Mouse (Mus musculus) neural tube, embryonic 12.5 days (tissue): Measurements from ENCODE around the gene Uaca. TPM values are rescaled to one million over a fixed set of nuclear protein-coding genes. Genes with fewer than 3 reads are reported as not detected.

Experiments
- ATAC-seq: fragments of 200-750 bp; cut with Nextera tagmentation; 2 replicates; pipeline ENCODE4 v1.8.0; 2017; ENCODE audit warnings: low read depth, mild to moderate bottlenecking, moderate TSS enrichment, moderate library complexity; ENCODE audit not compliant: low FRiP score
- H3K27ac ChIP-seq: fragments of 300-500 bp; sonication (generic); 2 replicates; pipeline ENCODE4 v1.5.1; 2016
- H3K27me3 ChIP-seq: fragments of 300-500 bp; sonication (generic); replicated peaks from 2 replicates; pipeline ENCODE4 v1.6.1; 2016; ENCODE audit warnings: mild to moderate bottlenecking
- H3K36me3 ChIP-seq: fragments of 300-500 bp; sonication (generic); 2 replicates; pipeline ENCODE4 v1.6.1; 2016; ENCODE audit warnings: mild to moderate bottlenecking
- H3K4me1 ChIP-seq: fragments of 300-500 bp; sonication (generic); 2 replicates; pipeline ENCODE4 v1.6.1; 2016
- H3K4me2 ChIP-seq: fragments of 300-500 bp; sonication (generic); replicated peaks from 2 replicates; pipeline ENCODE4 v1.6.1; 2016; ENCODE audit warnings: mild to moderate bottlenecking
- H3K4me3 ChIP-seq: fragments of 300-500 bp; sonication (generic); 2 replicates; pipeline ENCODE4 v1.5.1; 2016
- H3K9ac ChIP-seq: fragments of 300-500 bp; sonication (generic); 2 replicates; pipeline ENCODE4 v1.6.1; 2016; ENCODE audit warnings: mild to moderate bottlenecking
- H3K9me3 ChIP-seq: fragments of 300-500 bp; sonication (generic); 2 replicates; pipeline ENCODE4 v1.6.1; 2016; ENCODE audit warnings: mild to moderate bottlenecking
- WGBS: fragments of 180-500 bp; shearing (Covaris S2); methylation state at CpG from one replicate; pipeline ENCODE4 v1.1.7; 2016; 5-methylcytosine and 5-hydroxymethylcytosine counted together
- polyA plus RNA-seq: library from polyadenylated mRNA; unstranded; fragments of >200 nt; fragmentation: Nextera tagmentation; extraction: Ambion mirVana; gene quantifications from 2 replicates; pipeline ENCODE4 v1.2.1, GENCODE M21; 2016

The Uaca gene
- polyA plus RNA-seq, 1 experiment from 2014 or later: 35.2 TPM

GRCm38 (mm10) chr9:60759436-60760007, 34.8 kb upstream of the Uaca start:
- Histone ChIP-seq H3K27ac (no peak overlapping the region), H3K27me3 (no peaks in the 10 kb centered on the region), H3K9me3 (no peaks in the 10 kb centered on the region), H3K36me3 (no peaks in the 10 kb centered on the region), H3K4me1 (0 out of 2 replicates have a peak, but pooled peaks cover 6% of the 10 kb centered on the region), H3K4me2 (no peak overlapping the region), H3K9ac (no peak overlapping the region), H3K4me3 (no peak overlapping the region)
- 70% methylated on average over 10 of the region's 10 CpGs for WGBS
- no peak for ATAC-seq

GRCm38 (mm10) chr9:60765181-60765580, 29.2 kb upstream of the Uaca start:
- Histone ChIP-seq H3K27ac (no peak overlapping the region), H3K9me3 (no peaks in the 10 kb centered on the region), H3K4me1 (no peaks in the 10 kb centered on the region), H3K4me3 (no peak overlapping the region), H3K9ac (no peak overlapping the region), H3K27me3 (no peaks in the 10 kb centered on the region), H3K4me2 (no peak overlapping the region), H3K36me3 (no peaks in the 10 kb centered on the region)
- ATAC-seq: no peak
- 57% methylated on average over 2 of the region's 2 CpGs for WGBS

GRCm38 (mm10) chr9:60768393-60768792, 25.9 kb upstream of the Uaca start:
- 80% methylated on average over 9 of the region's 9 CpGs for WGBS
- Histone ChIP-seq H3K9ac (no peak overlapping the region), H3K4me1 (no peaks in the 10 kb centered on the region), H3K36me3 (no peaks in the 10 kb centered on the region), H3K9me3 (no peaks in the 10 kb centered on the region), H3K4me3 (no peak overlapping the region), H3K27me3 (no peaks in the 10 kb centered on the region), H3K4me2 (no peak overlapping the region), H3K27ac (no peak overlapping the region)
- no peak for ATAC-seq

- no peaks in the 10 kb centered on the region for H3K4me1 ChIP-seq
- no peak overlapping the region for H3K27ac ChIP-seq
- no peak overlapping the region for H3K4me2 ChIP-seq
- no peaks in the 10 kb centered on the region for H3K36me3 ChIP-seq
- H3K9me3 ChIP-seq: no peaks in the 10 kb centered on the region
- H3K4me3 ChIP-seq: no peak overlapping the region
- H3K27me3 ChIP-seq: no peaks in the 10 kb centered on the region
- H3K9ac ChIP-seq: no peak overlapping the region
- ATAC-seq: no peak
- 87% methylated on average over 6 of the region's 6 CpGs for WGBS
Measured at GRCm38 (mm10) chr9:60769711-60770111, 24.6 kb upstream of the Uaca start.

GRCm38 (mm10) chr9:60773713-60774112, 20.6 kb upstream of the Uaca start:
- Histone ChIP-seq H3K9ac (no peak overlapping the region), H3K9me3 (no peaks in the 10 kb centered on the region), H3K27me3 (no peaks in the 10 kb centered on the region), H3K36me3 (no peaks in the 10 kb centered on the region), H3K27ac (no peak overlapping the region), H3K4me1 (no peaks in the 10 kb centered on the region), H3K4me2 (no peak overlapping the region), H3K4me3 (no peak overlapping the region)
- WGBS: 88% methylated on average over 2 of the region's 2 CpGs
- no peak for ATAC-seq

GRCm38 (mm10) chr9:60776899-60777298, 17.4 kb upstream of the Uaca start:
- Histone ChIP-seq H3K4me1 (no peaks in the 10 kb centered on the region), H3K27ac (no peak overlapping the region), H3K9me3 (no peaks in the 10 kb centered on the region), H3K4me2 (no peak overlapping the region), H3K9ac (no peak overlapping the region), H3K36me3 (no peaks in the 10 kb centered on the region), H3K27me3 (no peaks in the 10 kb centered on the region), H3K4me3 (no peak overlapping the region)
- WGBS: 83% methylated on average over 9 of the region's 9 CpGs
- ATAC-seq: no peak

- Histone ChIP-seq H3K4me1 (no peaks in the 10 kb centered on the region), H3K9ac (no peak overlapping the region), H3K36me3 (no peaks in the 10 kb centered on the region), H3K4me3 (no peak overlapping the region), H3K27me3 (no peaks in the 10 kb centered on the region), H3K27ac (no peak overlapping the region), H3K9me3 (no peaks in the 10 kb centered on the region), H3K4me2 (no peak overlapping the region)
- no peak for ATAC-seq
- WGBS: 85% methylated on average over 9 of the region's 9 CpGs
Measured at GRCm38 (mm10) chr9:60782057-60782789, 12.1 kb upstream of the Uaca start.

- Histone ChIP-seq H3K9ac (no peak overlapping the region), H3K4me2 (no peak overlapping the region), H3K36me3 (no peaks in the 10 kb centered on the region), H3K4me1 (no peaks in the 10 kb centered on the region), H3K27ac (no peak overlapping the region), H3K4me3 (no peak overlapping the region), H3K9me3 (no peaks in the 10 kb centered on the region), H3K27me3 (no peaks in the 10 kb centered on the region)
- ATAC-seq: no peak
- WGBS: 78% methylated on average over 4 of the region's 4 CpGs
Measured at GRCm38 (mm10) chr9:60785069-60785468, 9.3 kb upstream of the Uaca start.

- Histone ChIP-seq H3K27ac (no peak overlapping the region), H3K9ac (no peak overlapping the region), H3K36me3 (no peaks in the 10 kb centered on the region), H3K9me3 (no peaks in the 10 kb centered on the region), H3K4me1 (no peaks in the 10 kb centered on the region), H3K4me2 (no peak overlapping the region), H3K4me3 (no peak overlapping the region), H3K27me3 (no peaks in the 10 kb centered on the region)
- no peak for ATAC-seq
- WGBS: 18% methylated on average over 2 of the region's 2 CpGs
Measured at GRCm38 (mm10) chr9:60787517-60788110, 6.7 kb upstream of the Uaca start.

GRCm38 (mm10) chr9:60790282-60790681, 4.1 kb upstream of the Uaca start:
- H3K9ac ChIP-seq: no peak overlapping the region
- H3K4me2 ChIP-seq: no peak overlapping the region
- H3K36me3 ChIP-seq: no peaks in the 10 kb centered on the region
- no peak for ATAC-seq
- no peak overlapping the region for H3K27ac ChIP-seq
- no peaks in the 10 kb centered on the region for H3K27me3 ChIP-seq
- 91% methylated on average over 2 of the region's 2 CpGs for WGBS
- H3K9me3 ChIP-seq: no peaks in the 10 kb centered on the region
- peaks cover 6% of the 10 kb centered on the region; the same call in 1 of the 2 replicates for H3K4me1 ChIP-seq
- no peak overlapping the region for H3K4me3 ChIP-seq

- Histone ChIP-seq H3K9me3 (no peaks in the 10 kb centered on the region), H3K4me1 (peaks cover 6% of the 10 kb centered on the region; the same call in 1 of the 2 replicates), H3K27me3 (no peaks in the 10 kb centered on the region), H3K36me3 (no peaks in the 10 kb centered on the region), H3K27ac (no peak overlapping the region), H3K4me3 (peak overlapping the region; percentile 68), H3K9ac (peak overlapping the region; percentile 65), H3K4me2 (peak overlapping the region; percentile 94)
- 2% methylated on average over 30 of the region's 30 CpGs for WGBS
- ATAC-seq: peak; percentile 56
Measured at GRCm38 (mm10) chr9:60794841-60795351, 554 bp downstream of the Uaca start.

- Histone ChIP-seq H3K4me1 (peaks cover 6% of the 10 kb centered on the region; the same call in 1 of the 2 replicates), H3K36me3 (no peaks in the 10 kb centered on the region), H3K9ac (no peak overlapping the region), H3K4me2 (peak overlapping the region; percentile 94; the same call in 1 of the 2 replicates), H3K9me3 (no peaks in the 10 kb centered on the region), H3K4me3 (no peak overlapping the region), H3K27me3 (no peaks in the 10 kb centered on the region), H3K27ac (no peak overlapping the region)
- WGBS: 86% methylated on average over 7 of the region's 7 CpGs
- ATAC-seq: no peak
Measured at GRCm38 (mm10) chr9:60796076-60796475, 1.7 kb downstream of the Uaca start.
